Mouse (Mus musculus) heart, embryonic 10.5 days (tissue): Measurements from ENCODE around the gene 1500015O10Rik. TPM values are rescaled to one million over a fixed set of nuclear protein-coding genes. Genes with fewer than 3 reads are reported as not detected.
A peak's percentile ranks its signal among the peaks of the same experiment; 100 is the strongest.

ENCODE experiments used
- DNase-seq: peaks from one replicate; pipeline ENCODE4 v3.0.0-alpha.2; 2017; ENCODE audit warnings: low spot score
- H3K27ac ChIP-seq: fragments of 300-500 bp; sonication (generic); 2 replicates; pipeline ENCODE4 v1.5.1; 2016; ENCODE audit warnings: mild to moderate bottlenecking
- H3K27me3 ChIP-seq: fragments of 300-500 bp; sonication (generic); 2 replicates; pipeline ENCODE4 v1.6.1; 2016; ENCODE audit warnings: mild to moderate bottlenecking; ENCODE audit not compliant: poor library complexity, insufficient read depth, severe bottlenecking
- H3K36me3 ChIP-seq: fragments of 300-500 bp; sonication (generic); 2 replicates; pipeline ENCODE4 v1.6.1; 2016; ENCODE audit warnings: mild to moderate bottlenecking, moderate library complexity
- H3K4me1 ChIP-seq: fragments of 300-500 bp; sonication (generic); 2 replicates; pipeline ENCODE4 v1.6.1; 2016; ENCODE audit warnings: mild to moderate bottlenecking
- H3K4me3 ChIP-seq: fragments of 300-500 bp; sonication (generic); 2 replicates; pipeline ENCODE4 v1.5.1; 2016; ENCODE audit warnings: mild to moderate bottlenecking, moderate library complexity
- H3K9me3 ChIP-seq: fragments of 300-500 bp; sonication (generic); 2 replicates; pipeline ENCODE4 v1.6.1; 2016; ENCODE audit warnings: mild to moderate bottlenecking, moderate library complexity
- WGBS: fragments of 180-500 bp; shearing (Covaris S2); methylation state at CpG from one replicate; pipeline ENCODE4 v1.1.7; 2016; 5-methylcytosine and 5-hydroxymethylcytosine counted together
- polyA plus RNA-seq: library from polyadenylated mRNA; unstranded; fragments of >200 nt; fragmentation: Nextera tagmentation; extraction: Ambion mirVana; gene quantifications from 2 replicates; pipeline ENCODE4 v1.2.1, GENCODE M21; 2016

1500015O10Rik gene
- 0.44 and 1.6 TPM in 2 replicates for polyA plus RNA-seq

DNA sequence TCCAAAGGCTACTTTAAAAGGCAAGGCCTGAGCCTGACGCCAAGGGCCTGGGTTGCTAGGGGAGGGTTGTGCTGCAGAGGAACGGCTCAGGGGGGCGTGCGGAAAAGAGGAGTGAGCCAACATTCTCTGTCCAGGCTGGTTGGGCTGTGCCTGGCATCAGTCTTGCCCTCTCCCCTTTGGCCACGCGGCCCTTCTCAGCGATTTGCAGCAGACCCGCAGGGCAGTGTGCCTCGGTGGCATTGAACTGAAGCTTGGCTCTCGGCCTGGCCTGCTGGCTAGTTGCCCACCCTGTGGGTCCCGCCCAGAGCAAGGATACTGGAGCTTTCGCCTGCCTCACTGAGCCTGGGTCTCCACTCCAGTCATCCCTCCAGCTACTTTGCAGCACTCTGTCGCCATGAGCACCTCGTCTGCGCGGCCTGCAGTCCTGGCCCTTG is at the start of gene 1500015O10Rik:
Gene 1500015O10Rik (plus strand): TSS at position 112 of the 434 bp plus-strand sequence.
- no peak for DNase-seq
- H3K27ac ChIP-seq, result 0 out of 2 replicates have a peak within 1 kb of the TSS, but pooled peaks have one; percentile 18

GRCm38 (mm10) chr1:43689983-43690382 is 40.4 kb upstream of the 1500015O10Rik start:
- peaks cover 6% of the 10 kb centered on the region; the same call in 1 of the 2 replicates for H3K9me3 ChIP-seq
- H3K36me3 ChIP-seq, result no peaks in the 10 kb centered on the region
- WGBS, result 84% methylated on average over 13 of the region's 13 CpGs
- no peaks in the 10 kb centered on the region for H3K27me3 ChIP-seq
- peaks cover 5% of the 10 kb centered on the region for H3K4me1 ChIP-seq
- no peak overlapping the region for H3K27ac ChIP-seq
- no peak for DNase-seq
- H3K4me3 ChIP-seq, result no peak overlapping the region

More for the DNA sequence above, at the start of gene 1500015O10Rik:
- no peaks in the 10 kb centered on the region for H3K9me3 ChIP-seq
- H3K4me1 ChIP-seq, result 0 out of 2 replicates have a peak, but pooled peaks cover 3% of the 10 kb centered on the region
- 55% methylated on average over 16 of the region's 16 CpGs for WGBS
- no peak within 1 kb of the TSS for H3K4me3 ChIP-seq
- no peaks in the 10 kb centered on the region for H3K36me3 ChIP-seq
- no peaks in the 10 kb centered on the region for H3K27me3 ChIP-seq

DNA sequence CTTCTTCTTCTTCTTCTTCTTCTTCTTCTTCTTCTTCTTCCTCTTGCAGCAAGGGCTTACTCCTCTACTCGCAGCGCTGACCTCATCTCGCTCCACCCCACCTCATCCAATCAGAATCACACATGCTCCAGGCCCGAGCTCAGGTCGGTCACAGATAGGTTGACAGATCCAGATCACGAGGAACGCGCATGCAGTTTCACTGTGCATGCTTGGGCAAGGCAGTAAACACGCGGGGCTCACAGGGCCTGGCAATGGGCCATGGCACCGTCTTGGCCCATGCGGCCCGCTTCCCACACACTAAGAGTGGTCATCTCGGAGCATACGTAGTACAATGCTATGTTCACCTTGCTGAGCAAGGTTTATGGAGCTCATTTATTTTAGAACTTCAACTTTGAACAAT is 39.9 kb upstream of the 1500015O10Rik start:
- peaks cover 6% of the 10 kb centered on the region; the same call in 1 of the 2 replicates for H3K9me3 ChIP-seq
- no peak for DNase-seq

DNA sequence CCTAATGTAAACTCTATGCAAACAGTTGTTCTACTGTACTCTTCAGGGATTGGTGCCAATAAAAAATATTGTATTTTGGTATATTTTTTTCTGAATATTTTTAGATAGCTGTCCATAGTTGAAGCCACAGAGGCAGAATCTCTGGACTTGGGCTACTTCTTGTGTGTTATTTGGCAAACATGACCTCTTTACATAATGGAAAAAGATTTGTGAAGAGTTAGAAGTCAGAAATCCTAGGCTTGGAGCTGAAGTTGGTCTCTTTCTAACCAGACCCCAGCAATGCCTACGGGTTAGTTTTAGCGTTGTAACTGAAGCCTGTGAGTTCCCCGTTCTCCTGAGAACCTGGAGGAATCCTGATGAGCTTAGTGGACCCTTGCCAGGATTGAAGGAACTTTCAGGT is 36.3 kb upstream of the 1500015O10Rik start:
- H3K36me3 ChIP-seq, result no peaks in the 10 kb centered on the region
- H3K27me3 ChIP-seq, result no peaks in the 10 kb centered on the region
- WGBS, result 79% methylated on average over 3 of the region's 3 CpGs
- H3K4me3 ChIP-seq, result no peak overlapping the region
- DNase-seq, result no peak
- peak overlapping the region; percentile 74; the same call in 1 of the 2 replicates for H3K27ac ChIP-seq
- no peaks in the 10 kb centered on the region for H3K9me3 ChIP-seq
- H3K4me1 ChIP-seq, result peaks cover 21% of the 10 kb centered on the region

More for the DNA sequence above, 39.9 kb upstream of the 1500015O10Rik start:
- 91% methylated on average over 15 of the region's 15 CpGs for WGBS
- Histone ChIP-seq H3K4me3 (no peak overlapping the region), H3K27me3 (no peaks in the 10 kb centered on the region), H3K27ac (no peak overlapping the region), H3K4me1 (peaks cover 10% of the 10 kb centered on the region), H3K36me3 (no peaks in the 10 kb centered on the region)

DNA sequence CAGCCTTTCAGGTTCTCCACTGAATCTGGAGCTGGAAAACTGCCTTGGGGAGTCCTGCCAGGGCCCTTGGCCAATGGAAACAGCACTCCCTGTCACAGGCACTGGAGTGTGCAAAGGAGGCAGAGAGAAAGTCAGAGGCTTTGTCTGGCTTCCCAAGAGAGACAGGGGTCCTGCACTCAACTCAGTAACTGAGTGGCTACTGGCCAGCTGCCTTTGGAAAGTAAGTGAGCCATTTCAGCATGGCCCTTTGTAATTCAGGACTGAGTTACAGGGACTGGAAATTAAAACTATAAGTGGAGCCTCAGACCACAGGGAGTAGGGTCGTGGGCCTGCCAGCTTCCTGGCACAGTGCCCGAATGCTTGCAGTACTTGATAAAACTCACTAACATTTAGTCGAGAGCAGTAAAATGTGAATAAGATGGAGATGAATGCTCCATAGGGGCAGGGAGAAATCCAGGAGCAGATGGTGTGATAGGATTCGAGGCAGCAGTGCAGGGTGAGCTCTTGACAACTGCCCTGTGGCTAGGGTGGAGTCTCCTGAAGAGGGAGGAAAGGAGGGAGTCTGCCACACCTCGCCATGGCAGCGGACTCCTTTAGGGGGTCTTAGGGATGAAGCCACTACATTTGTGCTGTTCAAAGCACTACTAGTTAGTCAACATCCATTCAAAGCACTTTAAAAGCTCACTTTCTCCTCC is 35.4 kb upstream of the 1500015O10Rik start:
- 38% methylated on average over 6 of the region's 6 CpGs for WGBS
- H3K27me3 ChIP-seq, result no peaks in the 10 kb centered on the region
- peaks cover 21% of the 10 kb centered on the region for H3K4me1 ChIP-seq
- H3K9me3 ChIP-seq, result no peaks in the 10 kb centered on the region
- H3K36me3 ChIP-seq, result no peaks in the 10 kb centered on the region
- H3K27ac ChIP-seq, result peak overlapping the region; percentile 74
- H3K4me3 ChIP-seq, result no peak overlapping the region
- DNase-seq, result no peak

- WGBS, result 12% methylated on average over 4 of the region's 4 CpGs
- Histone ChIP-seq H3K27me3 (no peaks in the 10 kb centered on the region), H3K36me3 (no peaks in the 10 kb centered on the region), H3K9me3 (no peaks in the 10 kb centered on the region), H3K4me1 (peaks cover 21% of the 10 kb centered on the region), H3K4me3 (peak overlapping the region; percentile 6; the same call in 1 of the 2 replicates), H3K27ac (peak overlapping the region; percentile 88)
- DNase-seq, result peak; percentile 93
Measured at GRCm38 (mm10) chr1:43698577-43699000, 31.8 kb upstream of the 1500015O10Rik start.

DNA sequence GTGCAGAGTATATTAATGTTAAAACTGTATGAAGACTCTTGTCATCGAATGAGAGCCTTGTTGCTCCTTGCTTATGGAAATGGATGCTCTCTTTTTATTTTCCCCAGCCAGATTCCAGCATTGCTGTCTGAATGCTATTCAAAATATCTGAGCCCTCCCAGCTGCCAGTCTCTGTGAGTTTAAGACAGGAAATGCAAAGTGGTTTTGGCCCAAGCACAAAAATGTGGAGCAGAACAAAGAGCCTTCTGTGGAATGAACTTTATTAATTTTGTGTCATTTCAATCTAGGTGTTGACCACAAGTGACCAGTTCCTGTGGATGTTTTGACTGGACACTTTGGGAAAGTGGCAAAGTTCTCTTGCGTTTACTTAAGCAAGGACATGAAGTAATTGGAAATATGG is 15.6 kb upstream of the 1500015O10Rik start:
- no peak for DNase-seq
- Histone ChIP-seq H3K4me1 (no peaks in the 10 kb centered on the region), H3K27me3 (no peaks in the 10 kb centered on the region), H3K36me3 (no peaks in the 10 kb centered on the region), H3K9me3 (no peaks in the 10 kb centered on the region), H3K27ac (no peak overlapping the region), H3K4me3 (no peak overlapping the region)
- WGBS, result 83% methylated on average over 2 of the region's 2 CpGs

- no peaks in the 10 kb centered on the region for H3K36me3 ChIP-seq
- no peak for DNase-seq
- H3K4me3 ChIP-seq, result no peak overlapping the region
- no peaks in the 10 kb centered on the region for H3K27me3 ChIP-seq
- H3K27ac ChIP-seq, result no peak overlapping the region
- no peaks in the 10 kb centered on the region for H3K4me1 ChIP-seq
- no peaks in the 10 kb centered on the region for H3K9me3 ChIP-seq
- WGBS, result 80% methylated on average over 7 of the region's 7 CpGs
Measured at GRCm38 (mm10) chr1:43717967-43718366, 12.4 kb upstream of the 1500015O10Rik start.

- H3K27ac ChIP-seq, result no peak overlapping the region
- DNase-seq, result no peak
- no peaks in the 10 kb centered on the region for H3K36me3 ChIP-seq
- H3K9me3 ChIP-seq, result no peaks in the 10 kb centered on the region
- H3K4me1 ChIP-seq, result no peaks in the 10 kb centered on the region
- H3K4me3 ChIP-seq, result no peak overlapping the region
- no peaks in the 10 kb centered on the region for H3K27me3 ChIP-seq
- 72% methylated on average over 2 of the region's 2 CpGs for WGBS
Measured at GRCm38 (mm10) chr1:43718793-43719192, 11.6 kb upstream of the 1500015O10Rik start.

- Histone ChIP-seq H3K9me3 (no peaks in the 10 kb centered on the region), H3K27ac (no peak overlapping the region), H3K27me3 (no peaks in the 10 kb centered on the region), H3K4me3 (no peak overlapping the region), H3K4me1 (no peaks in the 10 kb centered on the region), H3K36me3 (no peaks in the 10 kb centered on the region)
- WGBS, result 45% methylated on average over 1 of the region's 1 CpGs
- no peak for DNase-seq
Measured at GRCm38 (mm10) chr1:43722459-43722858, 7.9 kb upstream of the 1500015O10Rik start.

- DNase-seq, result no peak
- Histone ChIP-seq H3K36me3 (no peaks in the 10 kb centered on the region), H3K9me3 (no peaks in the 10 kb centered on the region), H3K27me3 (no peaks in the 10 kb centered on the region), H3K4me3 (no peak overlapping the region), H3K4me1 (0 out of 2 replicates have a peak, but pooled peaks cover 3% of the 10 kb centered on the region), H3K27ac (no peak overlapping the region)
- 76% methylated on average over 4 of the region's 4 CpGs for WGBS
Measured at GRCm38 (mm10) chr1:43732100-43732499, 1.7 kb downstream of the 1500015O10Rik start.

- DNase-seq, result no peak
- Histone ChIP-seq H3K36me3 (no peaks in the 10 kb centered on the region), H3K27ac (no peak overlapping the region), H3K9me3 (no peaks in the 10 kb centered on the region), H3K4me3 (no peak overlapping the region), H3K27me3 (no peaks in the 10 kb centered on the region), H3K4me1 (0 out of 2 replicates have a peak, but pooled peaks cover 3% of the 10 kb centered on the region)
- 83% methylated on average over 1 of the region's 1 CpGs for WGBS
Measured at GRCm38 (mm10) chr1:43732657-43733056, 2.3 kb downstream of the 1500015O10Rik start.

GRCm38 (mm10) chr1:43737812-43738518 is 7.6 kb downstream of the 1500015O10Rik start:
- H3K36me3 ChIP-seq, result no peaks in the 10 kb centered on the region
- no peaks in the 10 kb centered on the region for H3K27me3 ChIP-seq
- H3K9me3 ChIP-seq, result no peaks in the 10 kb centered on the region
- 70% methylated on average over 7 of the region's 7 CpGs for WGBS
- no peaks in the 10 kb centered on the region for H3K4me1 ChIP-seq
- H3K4me3 ChIP-seq, result no peak overlapping the region
- H3K27ac ChIP-seq, result no peak overlapping the region
- DNase-seq, result no peak
